Mouse (Mus musculus): ENCODE data around the gene Rnf183.

DNA sequence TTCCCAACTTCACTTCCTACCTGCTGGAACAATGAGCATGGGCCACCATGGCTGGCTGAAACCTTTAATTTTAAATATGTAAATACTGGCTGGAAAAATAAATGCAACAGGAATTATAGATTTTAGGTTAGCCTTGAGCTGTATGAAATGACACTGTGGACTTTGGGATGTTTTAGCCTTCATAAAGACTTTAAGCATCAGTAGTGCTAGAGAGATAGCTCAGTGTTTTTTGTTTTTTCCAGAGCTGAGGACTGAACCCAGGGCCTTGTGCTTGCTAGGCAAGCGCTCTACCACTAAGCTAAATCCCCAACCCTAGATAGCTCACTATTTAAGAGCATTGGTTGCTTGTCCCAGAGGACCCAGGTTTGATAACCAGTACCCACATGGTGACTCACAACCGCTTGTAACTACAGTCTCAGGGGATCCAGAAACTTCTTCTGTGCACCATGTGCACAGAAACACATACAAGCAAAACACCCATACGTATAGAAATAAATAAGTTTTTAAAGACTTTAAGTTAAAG, 2.3 kb upstream of the Rnf183 start:
- TF ChIP-seq CTCF (IDR thresholded peaks at IDR 0.05; ENCODE audit: control insufficient read depth, insufficient read depth, insufficient replicate concordance, low read depth, low read length) (no peak), POLR2A (IDR thresholded peaks at IDR 0.05; ENCODE audit: control insufficient read depth, low read depth, low read length) (no peak)

Data from testis, adult 2 months (tissue).